Mouse (Mus musculus) CH12.LX (cell line): ENCODE results near the gene Ccser1. TPM values are rescaled to one million over a fixed set of nuclear protein-coding genes. Genes with fewer than 3 reads are reported as not detected.

Experiments used
- DNase-seq: peaks from one replicate; pipeline ENCODE4 v3.0.0-alpha.2; 2013; ENCODE audit errors: extremely low read depth
- H3K27ac ChIP-seq: 2 replicates; pipeline ENCODE4 v1.5.1; 2012; ENCODE audit warnings: low read depth, mild to moderate bottlenecking, control low read depth, moderate library complexity; ENCODE audit not compliant: insufficient read depth
- H3K27me3 ChIP-seq: replicated peaks from 2 replicates; pipeline ENCODE3; 2012; ENCODE audit warnings: inconsistent platforms
- H3K36me3 ChIP-seq, 2 experiments: replicated peaks in 1 of 2; 2 replicates each; pipeline versions ENCODE3 to v1.6.1; 2012; ENCODE audit warnings: inconsistent platforms in 1 of 2, low read length in 1 of 2, mild to moderate bottlenecking in 1 of 2, mixed read lengths in 1 of 2, moderate library complexity in 1 of 2; ENCODE audit not compliant: control insufficient read depth in 1 of 2, insufficient read depth in 1 of 2
- H3K4me1 ChIP-seq, 2 experiments: 2 replicates each; pipeline ENCODE4 v1.6.1; 2012; ENCODE audit warnings: inconsistent platforms in 1 of 2, moderate library complexity in 1 of 2; ENCODE audit not compliant: insufficient read depth in 2 of 2, control insufficient read depth in 1 of 2
- H3K4me2 ChIP-seq: 2 replicates; pipeline ENCODE4 v1.6.1; 2012; ENCODE audit warnings: low read depth, mild to moderate bottlenecking, control low read depth; ENCODE audit not compliant: poor library complexity, insufficient read depth, severe bottlenecking
- H3K4me3 ChIP-seq, 3 experiments: fragments of 150-350 bp in 1 of 3; sonication (generic) in 1 of 3; replicated peaks in 1 of 3; 2 replicates each; pipeline versions ENCODE3 to v1.5.1; 2011 to 2012; ENCODE audit warnings: low read depth in 2 of 3, low read length in 2 of 3, mild to moderate bottlenecking in 2 of 3, moderate library complexity in 2 of 3, control low read depth in 1 of 3, improper control_type of control experiment in 1 of 3, inconsistent platforms in 1 of 3, mixed read lengths in 1 of 3; ENCODE audit not compliant: poor library complexity in 1 of 3
- H3K79me2 ChIP-seq: replicated peaks from 2 replicates; pipeline ENCODE4 v1.6.1; 2012; ENCODE audit warnings: mild to moderate bottlenecking, moderate library complexity; ENCODE audit not compliant: control insufficient read depth, poor library complexity, insufficient read depth, severe bottlenecking; ENCODE audit errors: extremely low read depth
- H3K9ac ChIP-seq: 2 replicates; pipeline ENCODE4 v1.6.1; 2012; ENCODE audit warnings: low read depth, mild to moderate bottlenecking, control low read depth, moderate library complexity; ENCODE audit not compliant: insufficient read depth
- H3K9me3 ChIP-seq: replicated peaks from 2 replicates; pipeline ENCODE3; 2012; ENCODE audit warnings: low read length, inconsistent platforms, mixed read lengths
- EP300 ChIP-seq: IDR thresholded peaks from 2 replicates; pipeline ENCODE4 v1.6.1; 2011; ENCODE audit warnings: low read length, improper control_type of control experiment
- GABPA ChIP-seq: IDR thresholded peaks from 2 replicates; pipeline ENCODE4 v1.6.1; 2012; ENCODE audit warnings: low read depth, low read length, improper control_type of control experiment, inconsistent platforms; ENCODE audit not compliant: insufficient replicate concordance
- JUN ChIP-seq: IDR thresholded peaks from 2 replicates; pipeline ENCODE4 v1.6.1; 2011; ENCODE audit warnings: low read depth, mild to moderate bottlenecking, low read length, improper control_type of control experiment, moderate library complexity; ENCODE audit not compliant: insufficient read depth
- MXI1 ChIP-seq: IDR thresholded peaks from 2 replicates; pipeline ENCODE4 v1.6.1; 2011; ENCODE audit warnings: mild to moderate bottlenecking, low read depth, low read length, improper control_type of control experiment
- NELFE ChIP-seq: IDR thresholded peaks from 2 replicates; pipeline ENCODE4 v1.6.1; 2011; ENCODE audit warnings: low read depth, low read length, improper control_type of control experiment
- NRF1 ChIP-seq: IDR thresholded peaks from 2 replicates; pipeline ENCODE4 v1.6.1; 2014; ENCODE audit warnings: low read depth, mild to moderate bottlenecking, inconsistent platforms, low read length, improper control_type of control experiment, moderate library complexity
- POLR2AphosphoS2 ChIP-seq: IDR thresholded peaks from 2 replicates; pipeline ENCODE4 v1.6.1; 2011; ENCODE audit warnings: low read depth, low read length, improper control_type of control experiment
- RCOR1 ChIP-seq: conservative IDR thresholded peaks from 2 replicates; pipeline ENCODE4 v1.6.1; 2012; ENCODE audit warnings: low read depth, mild to moderate bottlenecking, inconsistent platforms, low read length, improper control_type of control experiment
- TBP ChIP-seq: conservative IDR thresholded peaks from 2 replicates; pipeline ENCODE4 v1.6.1; 2011; ENCODE audit warnings: low read depth, low read length, improper control_type of control experiment
- USF1 ChIP-seq: IDR thresholded peaks from 2 replicates; pipeline ENCODE4 v1.6.1; 2014; ENCODE audit warnings: low read depth, mild to moderate bottlenecking, inconsistent platforms, low read length, improper control_type of control experiment
- ZC3H11A ChIP-seq: IDR thresholded peaks from 2 replicates; pipeline ENCODE4 v1.6.1; 2012; ENCODE audit warnings: low read depth, mild to moderate bottlenecking, inconsistent platforms, low read length, improper control_type of control experiment
- ZKSCAN1 ChIP-seq: IDR thresholded peaks from 2 replicates; pipeline ENCODE4 v1.6.1; 2012; ENCODE audit warnings: low read depth, inconsistent platforms, low read length, improper control_type of control experiment, borderline replicate concordance
- ZMIZ1 ChIP-seq: IDR thresholded peaks from 2 replicates; pipeline ENCODE4 v1.6.1; 2012; ENCODE audit warnings: low read depth, mild to moderate bottlenecking, inconsistent platforms, low read length, improper control_type of control experiment
- dilution Hi-C: fragments of 300-500 bp; cut with MboI; formaldehyde crosslinking; loops from 2 replicates; pipeline ENCODE4 v1.14.3; 2020; ENCODE audit warnings: low sequenced_read_pairs; ENCODE audit not compliant: extremely low pct_unique_long_range_greater_than_20kb, extremely low pct_ligation_motif_present
- in situ Hi-C: fragments of 300-500 bp; cut with MboI; formaldehyde crosslinking; loops from 3 replicates; pipeline ENCODE4 v1.14.3; 2019; ENCODE audit warnings: low sequenced_read_pairs, low pct_ligation_motif_present, low pct_unique_long_range_greater_than_20kb, mixed read lengths
- polyA plus RNA-seq: library from polyadenylated mRNA; unstranded; fragments of >175 nt; gene quantifications from 2 replicates; pipeline ENCODE4 v1.2.1, GENCODE M21; 2012; ENCODE audit warnings: low read depth; ENCODE audit not compliant: insufficient read length
- total RNA-seq, 2 experiments: library from RNA; depleted of rRNA; stranded (reverse); fragments of 300-350 nt in 1 of 2; fragments of >200 nt in 1 of 2; gene quantifications; 2 replicates each; pipeline ENCODE4 v1.2.3; 2012 to 2014

Gene Ccser1
- total and polyA plus RNA-seq, 3 experiments: not detected

- H3K9ac ChIP-seq: no peak overlapping the region
Measured at GRCm38 (mm10) chr6:61258847-61259634, 78.9 kb downstream of the Ccser1 start.

DNA sequence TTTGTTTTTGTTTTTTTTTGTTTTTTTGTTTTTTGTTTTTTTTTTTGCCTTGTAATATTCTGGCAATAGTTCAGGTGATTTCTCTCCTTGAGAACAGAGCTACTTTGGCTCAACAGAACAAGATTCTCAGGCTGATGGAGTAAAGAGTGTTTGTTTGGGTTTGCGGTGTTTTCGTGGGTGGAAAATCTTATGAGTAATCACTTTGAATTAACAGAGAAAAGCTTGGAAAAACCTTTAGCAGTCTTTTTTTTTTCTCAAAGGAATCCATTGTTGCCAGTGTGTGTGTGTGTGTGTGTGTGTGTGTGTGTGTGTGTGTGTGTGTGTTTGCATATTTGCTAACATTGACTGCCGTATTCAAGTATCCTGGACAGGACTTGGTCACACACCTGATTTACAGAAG is 81.3 kb downstream of the Ccser1 start:
- H3K27ac ChIP-seq: no peak overlapping the region
- dilution Hi-C loops (no loop called here), in situ Hi-C loops (no loop called here)
- no peaks in the 10 kb centered on the region for H3K4me1 ChIP-seq
- H3K36me3 ChIP-seq: no peaks in the 10 kb centered on the region
- TF ChIP-seq USF1: no peak
- TF ChIP-seq GABPA: no peak
- TF ChIP-seq ZKSCAN1: no peak
- TF ChIP-seq EP300: no peak
- TF ChIP-seq ZC3H11A: no peak
- TF ChIP-seq NRF1: no peak
- TF ChIP-seq TBP: no peak
- no peak for TF ChIP-seq RCOR1
- TF ChIP-seq JUN: no peak
- TF ChIP-seq MXI1: no peak
- no peak for TF ChIP-seq NELFE
- no peak for DNase-seq
- H3K79me2 ChIP-seq: no peaks in the 10 kb centered on the region
- peaks cover 37% of the 10 kb centered on the region for H3K9me3 ChIP-seq
- no peaks in the 10 kb centered on the region for H3K27me3 ChIP-seq
- no peak overlapping the region for H3K9ac ChIP-seq
- no peak overlapping the region for H3K4me3 ChIP-seq
- H3K4me2 ChIP-seq: no peak overlapping the region

More at GRCm38 (mm10) chr6:61258847-61259634, 78.9 kb downstream of the Ccser1 start:
- DNase-seq: no peak
- no peak overlapping the region for H3K27ac ChIP-seq
- no peaks in the 10 kb centered on the region for H3K27me3 ChIP-seq
- TF ChIP-seq ZKSCAN1 (no peak), ZC3H11A (no peak), POLR2AphosphoS2 (no peak), ZMIZ1 (no peak)
- dilution Hi-C loops (no loop called here), in situ Hi-C loops (no loop called here)
- no peaks in the 10 kb centered on the region for H3K79me2 ChIP-seq
- no peak overlapping the region for H3K4me2 ChIP-seq
- no peaks in the 10 kb centered on the region for H3K4me1 ChIP-seq
- peaks cover 25% of the 10 kb centered on the region for H3K9me3 ChIP-seq
- no peaks in the 10 kb centered on the region for H3K36me3 ChIP-seq
- H3K4me3 ChIP-seq: no peak overlapping the region
